Mouse (Mus musculus): ENCODE measurements around the gene Zbtb14. TPM values are rescaled to one million over a fixed set of nuclear protein-coding genes. Genes with fewer than 3 reads are reported as not detected.

The Zbtb14 gene
- polyA plus RNA-seq (2015; fragmentation: Nextera tagmentation; extraction: Ambion mirVana): 32.2 and 34.9 TPM in 2 replicates

DNA sequence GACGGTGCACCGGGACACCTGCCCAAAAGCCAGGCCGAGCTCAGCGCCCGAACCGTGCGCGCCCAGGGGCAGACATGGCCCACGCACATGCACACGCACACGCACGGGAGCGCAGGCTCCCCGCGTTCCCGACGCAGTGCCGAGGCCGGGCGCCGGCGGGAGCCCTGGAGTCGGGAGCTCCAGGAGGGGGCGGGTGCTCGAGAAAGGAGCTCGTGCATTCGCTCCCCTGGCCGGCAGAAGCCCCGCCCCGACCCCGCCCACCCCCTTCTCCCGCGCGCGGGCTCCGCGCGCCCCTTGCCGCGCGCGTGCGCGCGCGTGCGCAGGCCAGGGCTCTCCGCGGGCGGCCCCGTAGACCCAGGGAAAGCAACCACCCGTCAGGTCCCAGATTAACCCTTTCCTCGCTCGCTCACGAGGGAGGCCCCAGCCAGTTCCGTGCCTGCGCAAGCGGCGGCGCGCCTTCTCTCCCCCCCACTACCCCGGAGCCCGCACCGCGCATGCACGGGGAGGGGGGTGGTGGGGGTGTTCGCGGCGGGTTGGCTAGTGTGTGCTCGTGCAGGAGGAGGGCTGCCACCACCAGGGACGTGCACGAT is at the start of gene Zbtb14:
Gene Zbtb14, plus strand, starts transcription at position 540 of the 590 bp plus-strand sequence.
- H3K36me3 ChIP-seq (ENCODE audit: control insufficient read depth, insufficient read depth, low read length): peaks cover 4% of the 10 kb centered on the region
- H3K9me3 ChIP-seq (replicated peaks; ENCODE audit: control insufficient read depth, low read length, poor library complexity, severe bottlenecking): no peaks in the 10 kb centered on the region
- H3K4me3 ChIP-seq (ENCODE audit: low read depth, low read length): peak within 1 kb of the TSS; percentile 90
- peak within 1 kb of the TSS; percentile 92 for H3K9ac ChIP-seq (ENCODE audit: low read depth, low read length)
- WGBS: under 1% methylated on average over 43 of the region's 72 CpGs
- no peaks in the 10 kb centered on the region for H3K27me3 ChIP-seq (ENCODE audit: control insufficient read depth, insufficient read depth, low read depth, low read length)
- peak; percentile 90 for ATAC-seq
- H3K27ac ChIP-seq (ENCODE audit: low read length): peak within 1 kb of the TSS; percentile 100
- peaks cover 17% of the 10 kb centered on the region for H3K4me1 ChIP-seq (ENCODE audit: control insufficient read depth, insufficient read depth, low read length)
- peak within 1 kb of the TSS; percentile 99 for H3K4me2 ChIP-seq (ENCODE audit: low read length)

DNA sequence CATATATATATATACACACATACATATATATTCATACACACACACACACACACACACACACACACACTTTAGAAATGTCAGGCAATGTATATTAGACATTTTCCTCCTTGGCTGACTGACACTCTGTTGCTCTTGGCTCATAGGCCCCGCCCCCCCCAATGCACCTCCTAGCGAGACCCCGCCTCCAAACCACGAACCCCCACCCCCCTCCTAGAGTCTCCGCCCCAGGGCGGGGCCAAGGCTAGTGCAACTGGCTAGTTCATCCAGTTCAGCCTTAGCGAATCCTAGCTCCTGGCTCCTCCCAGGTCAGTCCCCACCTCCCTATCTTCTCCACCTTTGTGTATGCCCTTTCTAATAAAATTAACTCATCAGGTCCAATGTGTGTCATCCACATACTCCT is 36.8 kb upstream of the Zbtb14 start:
- Histone ChIP-seq H3K9ac (ENCODE audit: low read depth, low read length) (no peak overlapping the region), H3K4me2 (ENCODE audit: low read length) (no peak overlapping the region), H3K27ac (ENCODE audit: low read length) (no peak overlapping the region), H3K27me3 (ENCODE audit: control insufficient read depth, insufficient read depth, low read depth, low read length) (no peaks in the 10 kb centered on the region), H3K9me3 (replicated peaks; ENCODE audit: control insufficient read depth, low read length, poor library complexity, severe bottlenecking) (no peaks in the 10 kb centered on the region), H3K4me3 (ENCODE audit: low read depth, low read length) (no peak overlapping the region), H3K36me3 (ENCODE audit: control insufficient read depth, insufficient read depth, low read length) (no peaks in the 10 kb centered on the region), H3K4me1 (ENCODE audit: control insufficient read depth, insufficient read depth, low read length) (no peaks in the 10 kb centered on the region)
- WGBS: 94% methylated on average over 7 of the region's 7 CpGs
- no peak for ATAC-seq

DNA sequence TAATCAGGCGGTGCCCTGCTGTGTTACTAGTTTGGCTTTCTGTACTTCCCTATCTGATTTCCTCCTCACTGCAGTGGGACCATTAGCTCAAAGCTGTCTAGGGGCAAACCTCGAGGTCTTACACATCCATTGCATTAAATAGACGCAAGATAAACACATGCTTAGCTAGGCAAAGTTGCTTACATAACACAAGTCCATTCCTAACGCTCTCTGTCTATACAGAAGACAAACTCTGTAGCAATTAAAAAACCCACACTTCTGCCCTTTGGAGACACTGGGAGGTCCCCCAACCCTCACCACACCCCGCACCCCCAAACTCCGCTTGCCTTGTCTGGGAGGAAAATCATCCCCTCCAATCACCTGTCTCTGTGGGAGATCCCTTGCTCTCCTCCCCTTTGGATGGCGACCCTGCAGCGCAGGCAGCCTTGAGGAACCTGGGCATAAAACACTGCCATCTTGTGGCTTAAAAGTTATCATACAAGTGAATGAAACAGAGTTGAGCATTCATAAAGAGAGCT is 33.8 kb upstream of the Zbtb14 start:
- no peak overlapping the region for H3K9ac ChIP-seq (ENCODE audit: low read depth, low read length)
- H3K4me2 ChIP-seq (ENCODE audit: low read length): peak overlapping the region; percentile 11; the same call in 1 of the 2 replicates
- H3K9me3 ChIP-seq (replicated peaks; ENCODE audit: control insufficient read depth, low read length, poor library complexity, severe bottlenecking): no peaks in the 10 kb centered on the region
- no peaks in the 10 kb centered on the region for H3K4me1 ChIP-seq (ENCODE audit: control insufficient read depth, insufficient read depth, low read length)
- H3K4me3 ChIP-seq (ENCODE audit: low read depth, low read length): no peak overlapping the region
- no peaks in the 10 kb centered on the region for H3K36me3 ChIP-seq (ENCODE audit: control insufficient read depth, insufficient read depth, low read length)
- 24% methylated on average over 8 of the region's 8 CpGs for WGBS
- no peaks in the 10 kb centered on the region for H3K27me3 ChIP-seq (ENCODE audit: control insufficient read depth, insufficient read depth, low read depth, low read length)
- ATAC-seq: peak; percentile 81
- H3K27ac ChIP-seq (ENCODE audit: low read length): no peak overlapping the region

DNA sequence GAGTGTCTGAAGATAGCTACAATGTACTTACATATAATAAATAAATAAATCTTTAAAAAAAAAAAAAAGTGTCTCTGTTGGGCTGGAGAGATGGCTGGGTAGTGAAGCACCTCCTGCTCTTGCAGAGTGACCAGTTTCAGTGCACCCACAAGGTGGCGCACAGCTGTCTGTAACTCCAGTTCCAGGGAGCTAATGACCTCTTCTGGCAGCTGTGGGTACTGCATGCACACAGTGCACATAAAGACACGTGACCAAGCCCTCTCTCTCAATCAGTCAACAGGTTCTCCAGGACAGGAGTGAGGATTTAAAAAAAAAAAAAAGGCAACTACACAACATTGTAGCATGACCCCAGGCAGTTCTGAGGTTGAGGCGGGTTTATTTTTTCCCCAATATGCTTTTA is 17.8 kb upstream of the Zbtb14 start:
- Histone ChIP-seq H3K27me3 (ENCODE audit: control insufficient read depth, insufficient read depth, low read depth, low read length) (no peaks in the 10 kb centered on the region), H3K27ac (ENCODE audit: low read length) (no peak overlapping the region), H3K9ac (ENCODE audit: low read depth, low read length) (no peak overlapping the region), H3K4me2 (ENCODE audit: low read length) (no peak overlapping the region), H3K4me3 (ENCODE audit: low read depth, low read length) (no peak overlapping the region), H3K4me1 (ENCODE audit: control insufficient read depth, insufficient read depth, low read length) (no peaks in the 10 kb centered on the region), H3K9me3 (replicated peaks; ENCODE audit: control insufficient read depth, low read length, poor library complexity, severe bottlenecking) (no peaks in the 10 kb centered on the region), H3K36me3 (ENCODE audit: control insufficient read depth, insufficient read depth, low read length) (no peaks in the 10 kb centered on the region)
- ATAC-seq: no peak
- WGBS: 85% methylated on average over 3 of the region's 3 CpGs

DNA sequence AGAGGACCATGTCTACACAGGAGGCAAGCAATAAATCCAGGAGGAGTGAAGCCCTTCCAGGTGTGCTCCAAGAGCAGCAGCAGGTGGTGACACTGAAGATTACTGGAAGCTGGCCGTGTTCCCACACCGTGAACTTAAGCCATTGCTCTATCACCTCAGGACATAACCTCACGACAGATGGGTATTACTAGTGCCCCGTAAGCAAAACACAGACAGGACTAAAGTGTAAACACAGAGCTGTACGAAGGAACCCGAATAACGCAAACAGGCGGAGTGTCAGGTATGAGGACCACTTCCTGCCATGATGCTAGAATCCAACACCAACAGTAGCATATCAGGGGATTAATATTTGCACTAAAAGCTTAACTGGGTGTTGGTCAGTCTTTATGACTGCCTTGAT is 2.0 kb upstream of the Zbtb14 start:
- WGBS: 96% methylated on average over 8 of the region's 8 CpGs
- Histone ChIP-seq H3K36me3 (ENCODE audit: control insufficient read depth, insufficient read depth, low read length) (no peaks in the 10 kb centered on the region), H3K4me2 (ENCODE audit: low read length) (no peak overlapping the region), H3K9me3 (replicated peaks; ENCODE audit: control insufficient read depth, low read length, poor library complexity, severe bottlenecking) (no peaks in the 10 kb centered on the region), H3K4me1 (ENCODE audit: control insufficient read depth, insufficient read depth, low read length) (peaks cover 17% of the 10 kb centered on the region), H3K27me3 (ENCODE audit: control insufficient read depth, insufficient read depth, low read depth, low read length) (no peaks in the 10 kb centered on the region), H3K4me3 (ENCODE audit: low read depth, low read length) (no peak overlapping the region), H3K9ac (ENCODE audit: low read depth, low read length) (no peak overlapping the region), H3K27ac (ENCODE audit: low read length) (no peak overlapping the region)
- no peak for ATAC-seq

DNA sequence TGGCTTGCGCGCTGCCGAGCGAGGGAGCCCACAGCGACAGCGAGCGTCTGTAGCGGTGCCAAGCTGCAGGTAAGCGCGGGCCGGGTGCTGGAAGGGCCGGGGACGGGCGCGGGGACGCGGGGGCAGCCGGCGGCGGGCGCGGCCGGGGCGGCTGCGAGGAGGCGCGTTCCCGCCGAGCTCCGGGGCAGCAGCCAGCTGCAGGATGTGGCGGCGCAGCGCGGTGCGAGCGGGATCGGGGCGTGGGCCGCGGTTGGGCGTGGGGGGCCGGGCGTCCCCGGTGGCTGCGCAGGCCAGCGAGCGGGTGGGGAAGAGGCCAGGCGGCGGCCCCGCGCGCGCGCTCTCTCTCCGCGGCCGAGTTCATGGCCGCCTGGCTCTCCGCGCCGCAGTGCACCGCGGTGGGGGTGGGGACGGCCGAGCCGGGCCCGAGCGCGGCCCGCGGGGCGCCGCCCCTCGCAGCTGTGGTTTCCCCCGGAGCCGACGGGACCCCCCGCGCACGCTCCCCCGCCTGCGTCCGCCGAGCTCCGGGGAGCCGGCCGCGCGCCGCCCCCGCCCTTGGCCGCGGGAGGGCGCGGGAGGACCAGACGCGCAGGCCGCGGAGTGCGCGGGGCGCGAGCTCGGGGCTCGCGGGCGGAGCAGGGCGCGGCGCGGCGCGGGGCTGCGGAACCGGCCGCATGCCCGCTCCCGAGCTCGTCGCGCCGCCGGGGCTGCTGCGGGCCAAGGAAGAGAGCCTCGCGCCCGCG is 521 bp downstream of the Zbtb14 start:
- Histone ChIP-seq H3K9ac (ENCODE audit: low read depth, low read length) (peak overlapping the region; percentile 92), H3K4me1 (ENCODE audit: control insufficient read depth, insufficient read depth, low read length) (peaks cover 17% of the 10 kb centered on the region), H3K4me2 (ENCODE audit: low read length) (peak overlapping the region; percentile 99), H3K4me3 (ENCODE audit: low read depth, low read length) (peak overlapping the region; percentile 90), H3K27me3 (ENCODE audit: control insufficient read depth, insufficient read depth, low read depth, low read length) (no peaks in the 10 kb centered on the region), H3K9me3 (replicated peaks; ENCODE audit: control insufficient read depth, low read length, poor library complexity, severe bottlenecking) (no peaks in the 10 kb centered on the region), H3K36me3 (ENCODE audit: control insufficient read depth, insufficient read depth, low read length) (peaks cover 11% of the 10 kb centered on the region), H3K27ac (ENCODE audit: low read length) (peak overlapping the region; percentile 100)
- peak; percentile 71 for ATAC-seq
- WGBS: 1% methylated on average over 41 of the region's 128 CpGs

DNA sequence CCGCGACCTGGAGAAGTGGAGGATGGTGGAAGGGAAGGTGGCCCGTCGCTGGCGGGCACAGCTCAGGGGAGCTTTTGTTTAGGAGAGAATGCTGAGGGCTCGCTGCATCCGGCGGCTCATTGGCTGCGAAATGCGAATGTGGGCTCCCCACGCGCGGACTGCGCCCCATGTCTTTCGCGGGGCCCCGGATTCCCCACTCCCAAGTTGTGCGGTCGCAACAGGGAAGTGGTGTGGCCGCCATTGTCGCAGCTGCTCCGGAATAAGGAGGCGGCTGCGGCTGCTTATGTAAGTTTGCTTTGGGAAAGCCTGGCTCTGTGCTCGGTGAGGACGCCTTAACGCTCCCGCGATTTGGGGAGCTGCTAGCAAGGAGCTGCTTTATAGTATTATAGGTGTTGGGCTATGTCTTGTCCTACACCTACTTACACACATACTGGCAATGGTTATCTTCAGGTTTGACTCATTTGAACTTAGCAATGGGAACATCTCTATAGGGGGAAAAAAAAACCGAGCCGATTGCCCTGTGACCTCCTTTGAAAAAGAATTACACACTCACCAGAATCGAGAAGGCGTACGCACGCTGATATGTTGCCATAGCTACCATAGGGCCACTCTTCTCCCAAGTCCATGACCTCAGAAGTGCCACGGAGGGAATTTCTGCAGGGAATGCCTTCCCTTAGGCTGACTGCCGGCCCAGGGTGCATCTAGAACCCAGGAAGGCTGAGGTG is 1.3 kb downstream of the Zbtb14 start:
- Histone ChIP-seq H3K27me3 (ENCODE audit: control insufficient read depth, insufficient read depth, low read depth, low read length) (no peaks in the 10 kb centered on the region), H3K27ac (ENCODE audit: low read length) (peak overlapping the region; percentile 100), H3K4me3 (ENCODE audit: low read depth, low read length) (peak overlapping the region; percentile 90), H3K4me2 (ENCODE audit: low read length) (peak overlapping the region; percentile 99), H3K9me3 (replicated peaks; ENCODE audit: control insufficient read depth, low read length, poor library complexity, severe bottlenecking) (no peaks in the 10 kb centered on the region), H3K4me1 (ENCODE audit: control insufficient read depth, insufficient read depth, low read length) (peaks cover 17% of the 10 kb centered on the region), H3K36me3 (ENCODE audit: control insufficient read depth, insufficient read depth, low read length) (peaks cover 11% of the 10 kb centered on the region), H3K9ac (ENCODE audit: low read depth, low read length) (peak overlapping the region; percentile 92)
- ATAC-seq: peak; percentile 7
- WGBS: under 1% methylated on average over 36 of the region's 37 CpGs

DNA sequence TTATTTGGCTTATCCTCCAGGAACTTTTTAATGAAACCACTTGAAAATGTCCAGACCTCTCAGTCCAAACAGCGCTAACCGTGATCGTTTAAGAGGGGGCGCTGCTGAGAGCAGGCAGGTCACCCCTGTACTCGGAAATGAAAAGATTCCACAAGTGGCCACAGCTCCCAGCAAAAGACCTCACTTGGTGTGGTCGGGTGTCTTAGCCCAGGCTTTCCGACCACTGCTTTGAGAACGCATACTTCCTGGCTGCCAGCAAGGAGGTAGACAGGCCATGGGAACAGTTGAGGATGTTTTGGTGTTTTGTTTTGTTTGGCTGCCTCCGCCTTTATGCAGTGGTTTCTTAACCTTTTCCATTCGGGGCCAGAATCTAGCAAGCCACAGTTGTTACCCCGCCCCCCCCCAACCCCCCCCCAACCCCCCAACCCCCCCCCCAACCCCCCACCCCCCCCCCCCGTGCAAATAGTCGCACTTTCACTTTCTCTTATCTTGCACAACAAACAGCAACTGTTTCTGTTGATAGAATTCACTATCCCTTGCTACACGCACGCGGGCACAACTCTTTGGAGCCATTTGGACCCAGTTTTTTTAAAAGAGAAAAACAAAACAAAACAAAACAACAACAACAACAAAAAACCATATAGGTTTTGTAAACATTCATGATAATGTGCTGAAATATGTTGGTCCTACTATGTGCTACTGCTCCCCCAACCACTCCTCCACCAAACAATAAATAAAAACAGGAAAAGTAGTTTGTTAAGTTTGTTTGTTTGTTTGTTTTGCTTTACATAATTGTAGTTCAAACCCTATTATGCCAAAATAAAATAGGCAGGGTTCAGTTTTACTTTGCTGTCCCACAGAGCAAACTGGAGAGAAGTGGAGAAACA is 13.5 kb downstream of the Zbtb14 start:
- 32% methylated on average over 14 of the region's 16 CpGs for WGBS
- 0 out of 2 replicates have a peak overlapping the region, but pooled peaks have one; percentile 28 for H3K4me2 ChIP-seq (ENCODE audit: low read length)

More for the DNA sequence above, 13.5 kb downstream of the Zbtb14 start:
- Histone ChIP-seq H3K27me3 (ENCODE audit: control insufficient read depth, insufficient read depth, low read depth, low read length) (no peaks in the 10 kb centered on the region), H3K9ac (ENCODE audit: low read depth, low read length) (no peak overlapping the region), H3K36me3 (ENCODE audit: control insufficient read depth, insufficient read depth, low read length) (no peaks in the 10 kb centered on the region), H3K9me3 (replicated peaks; ENCODE audit: control insufficient read depth, low read length, poor library complexity, severe bottlenecking) (no peaks in the 10 kb centered on the region), H3K4me3 (ENCODE audit: low read depth, low read length) (no peak overlapping the region), H3K27ac (ENCODE audit: low read length) (no peak overlapping the region), H3K4me1 (ENCODE audit: control insufficient read depth, insufficient read depth, low read length) (no peaks in the 10 kb centered on the region)
- no peak for ATAC-seq

All from midbrain, embryonic 16.5 days (tissue).